Mouse (Mus musculus): ENCODE measurements around the gene Mecp2. TPM values are rescaled to one million over a fixed set of nuclear protein-coding genes. Genes with fewer than 3 reads are reported as not detected.

The Mecp2 gene
- 1 to 10 TPM; 6.4 to 8.6 TPM for polyA plus RNA-seq (2012; fragmentation: generic; extraction: Trizol)

GRCm38 (mm10) chrX:74135263-74135662 is at the start of gene Mecp2:
Gene Mecp2 (minus strand): TSS chrX:74135363.

GRCm38 (mm10) chrX:74176959-74177358 is 41.8 kb upstream of the Mecp2 start, which contains the start of gene Tktl1:
Gene Tktl1 (plus strand): TSS chrX:74177259.

GRCm38 (mm10) chrX:74167738-74168137 is 32.6 kb upstream of the Mecp2 start, which contains the start of gene Tex28:
Gene Tex28 (minus strand): TSS chrX:74167838.

GRCm38 (mm10) chrX:74127164-74127563 is 8.0 kb downstream of the Mecp2 start, which contains the start of gene Opn1mw:
Gene Opn1mw (plus strand): TSS chrX:74127464.

GRCm38 (mm10) chrX:74023188-74024049 is 111.7 kb downstream of the Mecp2 start, which contains the start of gene Irak1:
Gene Irak1 (minus strand): TSS chrX:74023918.

Other genes starting within 250 kb of the Mecp2 start
- under 1 TPM in 1 of 2 experiments, not detected in 1; 0.04 TPM for gene Avpr2, start 243.3 kb downstream of the Mecp2 start, polyA plus RNA-seq (2012; fragmentation: generic; extraction: Trizol)
- 1 to 10 TPM in 1 of 2 experiments, under 1 TPM in 1; 0.99 to 3.3 TPM for gene L1cam, start 239.3 kb downstream of the Mecp2 start, polyA plus RNA-seq (2012; fragmentation: generic; extraction: Trizol)
- gene Arhgap4, start 213.5 kb downstream of the Mecp2 start, polyA plus RNA-seq (2012; fragmentation: generic; extraction: Trizol): under 1 TPM; 0.06 to 0.70 TPM
- gene Naa10, start 213.4 kb downstream of the Mecp2 start, polyA plus RNA-seq (2012; fragmentation: generic; extraction: Trizol): 100 to 1,000 TPM; 112 to 318 TPM
- gene Renbp, start 204.5 kb downstream of the Mecp2 start, polyA plus RNA-seq (2012; fragmentation: generic; extraction: Trizol): 100 to 1,000 TPM in 1 of 2 experiments, 10 to 100 TPM in 1; 72.0 to 105 TPM
- 10 to 100 TPM; 20.7 to 43.7 TPM for gene Hcfc1, start 169.0 kb downstream of the Mecp2 start, polyA plus RNA-seq (2012; fragmentation: generic; extraction: Trizol)
- 10 to 100 TPM; 18.9 to 33.1 TPM for gene Irak1, start 111.4 kb downstream of the Mecp2 start, polyA plus RNA-seq (2012; fragmentation: generic; extraction: Trizol)
- gene Opn1mw, start 7.9 kb downstream of the Mecp2 start, polyA plus RNA-seq (2012; fragmentation: generic; extraction: Trizol): under 1 TPM; 0.05 to 0.50 TPM
- not detected for gene Tex28, start 32.5 kb upstream of the Mecp2 start, polyA plus RNA-seq (2012; fragmentation: generic; extraction: Trizol)
- not detected for gene Tktl1, start 41.9 kb upstream of the Mecp2 start, polyA plus RNA-seq (2012; fragmentation: generic; extraction: Trizol)
- 100 to 1,000 TPM; 461 to 590 TPM for gene Flna, start 114.5 kb upstream of the Mecp2 start, polyA plus RNA-seq (2012; fragmentation: generic; extraction: Trizol)
- gene Emd, start 119.3 kb upstream of the Mecp2 start, polyA plus RNA-seq (2012; fragmentation: generic; extraction: Trizol): 100 to 1,000 TPM; 110 to 114 TPM
- 1,000 to 10,000 TPM; 3,936 to 5,898 TPM for gene Rpl10, start 135.4 kb upstream of the Mecp2 start, polyA plus RNA-seq (2012; fragmentation: generic; extraction: Trizol)
- 10 to 100 TPM; 10.8 to 46.7 TPM for gene Taz, start 146.5 kb upstream of the Mecp2 start, polyA plus RNA-seq (2012; fragmentation: generic; extraction: Trizol)
- gene Dnase1l1, start 147.0 kb upstream of the Mecp2 start, polyA plus RNA-seq (2012; fragmentation: generic; extraction: Trizol): 10 to 100 TPM in 1 of 2 experiments, 1 to 10 TPM in 1; 5.6 to 17.8 TPM
- gene Atp6ap1, start 161.7 kb upstream of the Mecp2 start, polyA plus RNA-seq (2012; fragmentation: generic; extraction: Trizol): 100 to 1,000 TPM in 1 of 2 experiments, 10 to 100 TPM in 1; 68.8 to 159 TPM
- 100 to 1,000 TPM in 1 of 2 experiments, 10 to 100 TPM in 1; 15.1 to 104 TPM for gene Gdi1, start 169.6 kb upstream of the Mecp2 start, polyA plus RNA-seq (2012; fragmentation: generic; extraction: Trizol)
- gene Fam50a, start 177.7 kb upstream of the Mecp2 start, polyA plus RNA-seq (2012; fragmentation: generic; extraction: Trizol): 10 to 100 TPM; 36.1 to 51.7 TPM
- 10 to 100 TPM in 1 of 2 experiments, 1 to 10 TPM in 1; 2.9 to 29.9 TPM for gene Plxna3, start 193.7 kb upstream of the Mecp2 start, polyA plus RNA-seq (2012; fragmentation: generic; extraction: Trizol)
- gene Lage3, start 218.3 kb upstream of the Mecp2 start, polyA plus RNA-seq (2012; fragmentation: generic; extraction: Trizol): 100 to 1,000 TPM in 1 of 2 experiments, 10 to 100 TPM in 1; 80.4 to 114 TPM
- 100 to 1,000 TPM in 1 of 2 experiments, 10 to 100 TPM in 1; 43.7 to 146 TPM for gene Ubl4a, start 237.9 kb upstream of the Mecp2 start, polyA plus RNA-seq (2012; fragmentation: generic; extraction: Trizol)
- gene Slc10a3, start 238.0 kb upstream of the Mecp2 start, polyA plus RNA-seq (2012; fragmentation: generic; extraction: Trizol): 10 to 100 TPM; 16.1 to 17.9 TPM

Measured in C3H10T1/2 (cell line).